Mouse (Mus musculus) liver, embryonic 14.5 days (tissue): ENCODE data around the gene Zbed5.

Source experiments
- CTCF ChIP-seq: IDR thresholded peaks from 2 replicates; pipeline ENCODE4 v1.5.1; 2016; ENCODE audit warnings: antibody characterized with exemption, low read depth, control low read depth
- EP300 ChIP-seq: IDR thresholded peaks from 2 replicates; pipeline ENCODE4 v1.6.1; 2016; ENCODE audit warnings: antibody characterized with exemption, low read depth

GRCm38 (mm10) chr5:129943402-129943801, 47.9 kb downstream of the Zbed5 start:
- TF ChIP-seq EP300 (no peak), CTCF (no peak)
